In the genomic region with DNA sequence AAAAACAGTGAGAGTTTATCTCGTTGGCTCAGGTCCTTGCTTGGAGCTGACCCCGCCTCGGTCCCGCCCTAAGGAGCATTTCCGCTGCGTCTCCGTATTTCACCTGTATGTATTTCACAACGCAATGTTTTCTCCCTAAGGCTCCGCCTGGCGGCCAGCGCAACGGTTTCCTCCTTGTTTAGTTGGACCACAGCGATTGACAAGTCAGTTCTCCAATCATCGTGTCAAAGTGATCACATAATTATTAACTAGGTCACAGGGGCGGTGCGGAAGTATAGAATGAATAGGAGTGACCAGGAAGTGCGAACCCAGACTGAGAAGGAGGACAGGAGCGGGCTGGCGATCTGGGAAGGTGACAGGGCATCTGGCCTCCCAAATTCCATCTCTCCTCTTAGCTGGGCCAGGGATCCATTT, we compare ENCODE assay signal across 8 mouse cellular contexts. TPM values are rescaled to one million over a fixed set of nuclear protein-coding genes. Genes with fewer than 3 reads are reported as not detected.
DNase-seq lines count a peak whose midpoint lies in the region; ATAC-seq and TF ChIP-seq lines count a peak whose summit lies in the region.

A gene (plus strand): TSS at position 125 of the 414 bp plus-strand sequence.

- intact Hi-C loops in heart, postnatal 36 days (cut with DNase I): no loop called here

- peak; percentile 85 for ATAC-seq in G1E (ENCODE audit: extremely low read depth, insufficient number of reproducible peaks, low FRiP score, poor library complexity, severe bottlenecking)
- ATAC-seq in forebrain, embryonic 16.5 days: peak; percentile 89
- peak; percentile 90 for ATAC-seq in lung, embryonic 14.5 days (ENCODE audit: insufficient read depth)

- DNase-seq in G1E (ENCODE audit: low spot score): peak; percentile 80
- peak; percentile 94 to 99 for DNase-seq in cerebellum, adult 18-20 months
- DNase-seq in heart, postnatal 36 days: peak; percentile 84 to 86
- DNase-seq in layer of hippocampus, adult 2 months (ENCODE audit: low spot score in 2 of 2): peak; percentile 83 to 91
- peak; percentile 96 for DNase-seq in lung, embryonic 14.5 days
- DNase-seq in thymus, adult 2 months: peak; percentile 88

- WGBS in forebrain, embryonic 16.5 days: 0% methylated on average over 19 of the region's 19 CpGs
- WGBS in lung, embryonic 14.5 days: under 1% methylated on average over 19 of the region's 19 CpGs
- WGBS in olfactory bulb, adult 2 months: 2% methylated on average over 19 of the region's 19 CpGs
- WGBS in thymus, adult 2 months: 3% methylated on average over 19 of the region's 19 CpGs

- peaks cover 5% of the 10 kb centered on the region; the same call in 1 of the 2 replicates for H3K27me3 ChIP-seq in G1E (ENCODE audit: insufficient read depth, low read length)
- no peaks in the 10 kb centered on the region for H3K27me3 ChIP-seq in forebrain, embryonic 16.5 days (replicated peaks; ENCODE audit: control insufficient read depth, insufficient read depth, low read length)
- H3K27me3 ChIP-seq in lung, embryonic 14.5 days (ENCODE audit: insufficient read depth, low read length): no peaks in the 10 kb centered on the region
- no peaks in the 10 kb centered on the region for H3K27me3 ChIP-seq in thymus, adult 2 months (ENCODE audit: control insufficient read depth, insufficient read depth, low read length)

- no peak for TF ChIP-seq CTCF in G1E (IDR thresholded peaks at IDR 0.05; ENCODE audit: low read depth, low read length)
- TF ChIP-seq CTCF in layer of hippocampus, adult 2 months (conservative IDR thresholded peaks at IDR 0.05): peak; percentile 81
- peak; percentile 73 for TF ChIP-seq CTCF in lung, embryonic 14.5 days (IDR thresholded peaks at IDR 0.05; ENCODE audit: low read depth)
- TF ChIP-seq CTCF in olfactory bulb, adult 2 months (IDR thresholded peaks at IDR 0.05; ENCODE audit: insufficient read depth, low read depth, low read length): peak; percentile 57
- TF ChIP-seq CTCF in thymus, adult 2 months (IDR thresholded peaks at IDR 0.05; ENCODE audit: borderline replicate concordance, control insufficient read depth, extremely low read depth, insufficient read depth, low read length, poor library complexity): peak; percentile 61; the same call in 1 of the 2 replicates

- H3K27ac ChIP-seq in forebrain, embryonic 16.5 days (ENCODE audit: low read length): peak within 1 kb of the TSS; percentile 24; the same call in 1 of the 2 replicates
- H3K27ac ChIP-seq in layer of hippocampus, adult 2 months: peak within 1 kb of the TSS; percentile 85
- 0 out of 2 replicates have a peak within 1 kb of the TSS, but pooled peaks have one; percentile 54 for H3K27ac ChIP-seq in lung, embryonic 14.5 days (ENCODE audit: low read depth)
- no peak within 1 kb of the TSS for H3K27ac ChIP-seq in olfactory bulb, adult 2 months (ENCODE audit: insufficient read depth, low read depth, low read length)
- H3K27ac ChIP-seq in thymus, adult 2 months (ENCODE audit: control insufficient read depth, insufficient read depth, low read length): peak within 1 kb of the TSS; percentile 98

- peaks cover 54% of the 10 kb centered on the region for H3K4me1 ChIP-seq in G1E (ENCODE audit: insufficient read depth, low read depth, low read length)
- peaks cover 11% of the 10 kb centered on the region for H3K4me1 ChIP-seq in forebrain, embryonic 16.5 days (replicated peaks; ENCODE audit: control insufficient read depth, insufficient read depth, low read length)
- no peaks in the 10 kb centered on the region for H3K4me1 ChIP-seq in lung, embryonic 14.5 days (ENCODE audit: insufficient read depth)
- peaks cover 6% of the 10 kb centered on the region; the same call in 1 of the 2 replicates for H3K4me1 ChIP-seq in olfactory bulb, adult 2 months (ENCODE audit: control insufficient read depth, insufficient read depth, low read length)
- peaks cover 27% of the 10 kb centered on the region for H3K4me1 ChIP-seq in thymus, adult 2 months (replicated peaks; ENCODE audit: control insufficient read depth, insufficient read depth, low read length)

- H3K36me3 ChIP-seq in G1E (replicated peaks): peaks cover 33% of the 10 kb centered on the region
- H3K36me3 ChIP-seq in forebrain, embryonic 16.5 days (ENCODE audit: control insufficient read depth, insufficient read depth): no peaks in the 10 kb centered on the region
- H3K36me3 ChIP-seq in lung, embryonic 14.5 days (ENCODE audit: insufficient read depth): 0 out of 2 replicates have a peak, but pooled peaks cover 3% of the 10 kb centered on the region
- H3K36me3 ChIP-seq in thymus, adult 2 months (ENCODE audit: control insufficient read depth, insufficient read depth, low read length): no peaks in the 10 kb centered on the region

- H3K4me2 ChIP-seq in forebrain, embryonic 16.5 days (ENCODE audit: low read length): peak within 1 kb of the TSS; percentile 59
- peak within 1 kb of the TSS; percentile 68 for H3K4me2 ChIP-seq in lung, embryonic 14.5 days

- peak within 1 kb of the TSS; percentile 50 for H3K9ac ChIP-seq in forebrain, embryonic 16.5 days (replicated peaks; ENCODE audit: low read depth, low read length)
- H3K9ac ChIP-seq in lung, embryonic 14.5 days: peak within 1 kb of the TSS; percentile 43

- TF ChIP-seq POLR2A in olfactory bulb, adult 2 months (IDR thresholded peaks at IDR 0.05; ENCODE audit: insufficient read depth, low read depth, low read length): no peak
- no peak for TF ChIP-seq POLR2A in thymus, adult 2 months (IDR thresholded peaks at IDR 0.05; ENCODE audit: control insufficient read depth, extremely low read depth, insufficient read depth, low read length, poor library complexity)

- peak within 1 kb of the TSS; percentile 73 for H3K4me3 ChIP-seq in G1E (ENCODE audit: low read depth, low read length)
- H3K4me3 ChIP-seq in forebrain, embryonic 16.5 days (replicated peaks; ENCODE audit: low read length): peak within 1 kb of the TSS; percentile 54
- peak within 1 kb of the TSS; percentile 66 for H3K4me3 ChIP-seq in layer of hippocampus, adult 2 months
- peak within 1 kb of the TSS; percentile 42 for H3K4me3 ChIP-seq in lung, embryonic 14.5 days (ENCODE audit: low read depth, low read length)
- peak within 1 kb of the TSS; percentile 47 for H3K4me3 ChIP-seq in olfactory bulb, adult 2 months (ENCODE audit: insufficient read depth, low read depth, low read length)
- H3K4me3 ChIP-seq in thymus, adult 2 months (ENCODE audit: control insufficient read depth, insufficient read depth, low read length): peak within 1 kb of the TSS; percentile 40

- H3K9me3 ChIP-seq in G1E (replicated peaks): no peaks in the 10 kb centered on the region
- H3K9me3 ChIP-seq in forebrain, embryonic 16.5 days (ENCODE audit: control insufficient read depth, low read length): no peaks in the 10 kb centered on the region
- no peaks in the 10 kb centered on the region for H3K9me3 ChIP-seq in lung, embryonic 14.5 days (ENCODE audit: low read depth, low read length)

RNA-seq across cellular contexts. Expression of the gene that starts here (rescaled TPM):
- 78.6 and 94.0 TPM in 2 replicates for total RNA-seq in G1E (2014; fragmentation: Nextera tagmentation)
- total RNA-seq in G1E (2017): 84.1 and 86.0 TPM in 2 replicates
- 122 and 254 TPM in 2 replicates for polyA plus RNA-seq in G1E (2012)
- 79.0 and 80.9 TPM in 2 replicates for polyA plus RNA-seq in forebrain, embryonic 16.5 days (2015; fragmentation: Nextera tagmentation; extraction: Ambion mirVana)
- 10 to 100 TPM; 19.4 to 26.1 TPM for total RNA-seq in heart, postnatal 36 days (2021)
- 10 to 100 TPM; 40.2 to 42.7 TPM for total RNA-seq in layer of hippocampus, adult 2 months (2021)
- polyA plus RNA-seq in lung, embryonic 14.5 days (2014; fragmentation: Nextera tagmentation; extraction: Ambion mirVana): 70.9 and 73.8 TPM in 2 replicates
- polyA plus RNA-seq in olfactory bulb, adult 2 months (2012; ENCODE audit: insufficient read depth, insufficient read length, low replicate concordance, missing spikeins): not detected in 2 replicates
- 109 and 123 TPM in 2 replicates for polyA plus RNA-seq in thymus, adult 2 months (2012; rRNA removed)
